Mouse (Mus musculus) ovary, adult 18-20 months (tissue): Measurements from ENCODE around the gene Akr1a1.

Experiments used
- DNase-seq: peaks from one replicate; pipeline ENCODE4 v3.0.0; 2022; ENCODE audit warnings: low spot score, mixed read lengths

The Akr1a1 gene

GRCm38 (mm10) chr4:116659474-116659873, 8.0 kb upstream of the Akr1a1 start:
- peak; percentile 19 for DNase-seq

- no peak for DNase-seq
Observed at GRCm38 (mm10) chr4:116657971-116658370, 6.5 kb upstream of the Akr1a1 start.

- DNase-seq = no peak
Observed at GRCm38 (mm10) chr4:116655658-116656057, 4.2 kb upstream of the Akr1a1 start.

GRCm38 (mm10) chr4:116655100-116655499, 3.6 kb upstream of the Akr1a1 start:
- peak; percentile 21 for DNase-seq

GRCm38 (mm10) chr4:116653228-116653627, 1.7 kb upstream of the Akr1a1 start:
- peak; percentile 83 for DNase-seq

- DNase-seq = no peak
Observed at GRCm38 (mm10) chr4:116651797-116652135, 286 bp upstream of the Akr1a1 start.

GRCm38 (mm10) chr4:116650365-116650764, 1.1 kb downstream of the Akr1a1 start:
- no peak for DNase-seq

- DNase-seq = no peak
Observed at GRCm38 (mm10) chr4:116649411-116649810, 2.1 kb downstream of the Akr1a1 start.

- peak; percentile 28 for DNase-seq
Observed at GRCm38 (mm10) chr4:116645624-116646023, 5.9 kb downstream of the Akr1a1 start.

- DNase-seq = no peak
Observed at GRCm38 (mm10) chr4:116644326-116644725, 7.2 kb downstream of the Akr1a1 start.

GRCm38 (mm10) chr4:116642071-116642470, 9.4 kb downstream of the Akr1a1 start:
- DNase-seq = no peak

GRCm38 (mm10) chr4:116638821-116639220, 12.7 kb downstream of the Akr1a1 start:
- DNase-seq = no peak

GRCm38 (mm10) chr4:116635197-116635596, 16.3 kb downstream of the Akr1a1 start:
- no peak for DNase-seq

GRCm38 (mm10) chr4:116627722-116628662, 23.5 kb downstream of the Akr1a1 start, which contains the start of gene Nasp:
TSS of gene Nasp (minus strand) at chr4:116627941.
- peak; percentile 72 for DNase-seq

GRCm38 (mm10) chr4:116627359-116627716, 24.1 kb downstream of the Akr1a1 start:
- DNase-seq = peak; percentile 81

GRCm38 (mm10) chr4:116626658-116627358, 24.7 kb downstream of the Akr1a1 start:
- peak; percentile 68 for DNase-seq

GRCm38 (mm10) chr4:116624831-116625230, 26.6 kb downstream of the Akr1a1 start:
- DNase-seq = no peak

- no peak for DNase-seq
Observed at GRCm38 (mm10) chr4:116615237-116615636, 36.2 kb downstream of the Akr1a1 start.

GRCm38 (mm10) chr4:116612621-116613020, 38.9 kb downstream of the Akr1a1 start:
- no peak for DNase-seq

- DNase-seq = peak; percentile 82
Observed at GRCm38 (mm10) chr4:116596978-116597881, 54.2 kb downstream of the Akr1a1 start.

GRCm38 (mm10) chr4:116596379-116596778, 55.1 kb downstream of the Akr1a1 start, which contains the start of gene Ccdc17:
TSS of gene Ccdc17 (plus strand) at chr4:116596654.
- no peak for DNase-seq

GRCm38 (mm10) chr4:116595793-116596192, 55.7 kb downstream of the Akr1a1 start:
- no peak for DNase-seq
